8 mouse cellular contexts compared by ENCODE assay signal in the genomic region with DNA sequence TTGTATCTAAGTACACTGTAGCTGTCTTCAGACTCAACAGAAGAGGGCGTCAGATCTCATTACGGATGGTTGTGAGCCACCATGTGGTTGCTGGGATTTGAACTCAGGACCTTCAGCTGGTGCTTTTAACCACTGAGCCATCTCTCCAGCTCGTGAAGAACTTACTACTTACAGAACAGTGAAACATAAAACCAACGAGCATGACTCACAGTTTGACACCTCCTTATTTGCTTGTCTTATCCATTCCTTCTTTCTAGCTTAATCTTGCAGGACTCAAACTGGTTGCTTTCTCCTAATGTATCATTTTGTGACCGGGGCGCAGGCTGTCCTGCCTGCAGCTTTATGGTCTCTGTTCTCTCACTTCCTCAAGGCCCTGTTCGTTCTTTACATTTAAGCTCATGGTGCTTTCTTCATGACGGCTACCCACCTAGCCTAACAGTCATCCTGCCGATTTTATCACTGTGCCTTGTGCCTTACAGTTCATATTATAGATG. TPM values are rescaled to one million over a fixed set of nuclear protein-coding genes. Genes with fewer than 3 reads are reported as not detected.
DNase-seq lines count a peak whose midpoint lies in the region; ATAC-seq and TF ChIP-seq lines count a peak whose summit lies in the region.

No protein-coding gene starts in this region.

- H3K4me2 ChIP-seq in midbrain, postnatal 0 days (ENCODE audit: low read depth, low read length, poor library complexity, severe bottlenecking), result no peak overlapping the region
- H3K4me2 ChIP-seq in hindbrain, embryonic 15.5 days, result peak overlapping the region; percentile 70

- H3K27me3 ChIP-seq in midbrain, embryonic 10.5 days (ENCODE audit: low read depth, poor library complexity, severe bottlenecking), result no peaks in the 10 kb centered on the region
- no peaks in the 10 kb centered on the region for H3K27me3 ChIP-seq in midbrain, postnatal 0 days (ENCODE audit: insufficient read depth, low read length)
- H3K27me3 ChIP-seq in hindbrain, embryonic 15.5 days, result no peaks in the 10 kb centered on the region

- peak overlapping the region; percentile 95 for H3K27ac ChIP-seq in midbrain, embryonic 10.5 days (replicated peaks)
- H3K27ac ChIP-seq in midbrain, postnatal 0 days (ENCODE audit: low read depth, low read length), result no peak overlapping the region
- no peak overlapping the region for H3K27ac ChIP-seq in brown adipose tissue, adult 24 weeks (replicated peaks; ENCODE audit: low read depth, low read length)
- no peak overlapping the region for H3K27ac ChIP-seq in hindbrain, embryonic 15.5 days (replicated peaks)

- no peak overlapping the region for H3K9ac ChIP-seq in midbrain, postnatal 0 days (replicated peaks; ENCODE audit: low read length, poor library complexity, severe bottlenecking)
- H3K9ac ChIP-seq in hindbrain, embryonic 15.5 days, result 0 out of 2 replicates have a peak overlapping the region, but pooled peaks have one; percentile 40

- peak overlapping the region; percentile 85 for H3K4me3 ChIP-seq in midbrain, embryonic 10.5 days
- H3K4me3 ChIP-seq in midbrain, postnatal 0 days (ENCODE audit: low read depth, low read length), result no peak overlapping the region
- H3K4me3 ChIP-seq in brown adipose tissue, adult 24 weeks (ENCODE audit: insufficient read depth, low read depth, low read length), result peak overlapping the region; percentile 5; the same call in 1 of the 2 replicates
- peak overlapping the region; percentile 78; the same call in 1 of the 2 replicates for H3K4me3 ChIP-seq in hindbrain, embryonic 15.5 days

- no peaks in the 10 kb centered on the region for H3K9me3 ChIP-seq in midbrain, embryonic 10.5 days (replicated peaks)
- no peaks in the 10 kb centered on the region for H3K9me3 ChIP-seq in midbrain, postnatal 0 days (ENCODE audit: low read length)
- no peaks in the 10 kb centered on the region for H3K9me3 ChIP-seq in hindbrain, embryonic 15.5 days

- DNase-seq in midbrain, embryonic 10.5 days (ENCODE audit: low spot score), result no peak
- DNase-seq in midbrain, postnatal 0 days (ENCODE audit: low spot score), result no peak
- peak; percentile 37 to 44 for DNase-seq in spleen, postnatal 10 days (ENCODE audit: low spot score in 2 of 2)
- no peak for DNase-seq in frontal cortex, adult 2 months (ENCODE audit: extremely low spot score in 1 of 2, low spot score in 1 of 2)
- DNase-seq in cerebellum, postnatal 25 days, result no peak
- DNase-seq in frontal cortex, postnatal 10 days (ENCODE audit: low spot score in 2 of 2), result no peak

- no peak for ATAC-seq in midbrain, postnatal 0 days (ENCODE audit: low FRiP score)
- no peak for ATAC-seq in hindbrain, embryonic 15.5 days (ENCODE audit: low FRiP score, low read depth)

- H3K4me1 ChIP-seq in midbrain, embryonic 10.5 days, result peaks cover 24% of the 10 kb centered on the region
- H3K4me1 ChIP-seq in midbrain, postnatal 0 days (ENCODE audit: insufficient read depth, low read length), result peaks cover 4% of the 10 kb centered on the region; the same call in 1 of the 2 replicates
- no peaks in the 10 kb centered on the region for H3K4me1 ChIP-seq in brown adipose tissue, adult 24 weeks (ENCODE audit: control insufficient read depth, insufficient read depth, insufficient read length, low read length)
- H3K4me1 ChIP-seq in hindbrain, embryonic 15.5 days (replicated peaks), result peaks cover 24% of the 10 kb centered on the region

- WGBS in midbrain, embryonic 10.5 days, result 81% methylated on average over 9 of the region's 9 CpGs
- WGBS in midbrain, postnatal 0 days, result 82% methylated on average over 9 of the region's 9 CpGs
- 78% methylated on average over 9 of the region's 9 CpGs for WGBS in hindbrain, embryonic 15.5 days

- H3K36me3 ChIP-seq in midbrain, embryonic 10.5 days, result no peaks in the 10 kb centered on the region
- H3K36me3 ChIP-seq in midbrain, postnatal 0 days (ENCODE audit: insufficient read depth, low read length), result no peaks in the 10 kb centered on the region
- H3K36me3 ChIP-seq in hindbrain, embryonic 15.5 days, result no peaks in the 10 kb centered on the region

- TF ChIP-seq CTCF in midbrain, postnatal 0 days (IDR thresholded peaks at IDR 0.05), result no peak; the same call in 1 of the 2 replicates

RNA-seq across cellular contexts. Expression of a gene that starts 8.1 kb away (rescaled TPM):
- polyA plus RNA-seq in midbrain, embryonic 10.5 days (2016; fragmentation: Nextera tagmentation; extraction: Ambion mirVana), result 4.1 and 6.3 TPM in 2 replicates
- total RNA-seq in midbrain, postnatal 0 days (2014; rRNA removed), result 11.8 and 13.2 TPM in 2 replicates
- 3.8 and 3.9 TPM in 2 replicates for polyA plus RNA-seq in midbrain, postnatal 0 days (2015; fragmentation: Nextera tagmentation; extraction: Ambion mirVana)
- 4.3 and 6.8 TPM in 2 replicates for polyA plus RNA-seq in brown adipose tissue, adult 24 weeks (2012; ENCODE audit: insufficient read depth, insufficient read length, missing spikeins)
- polyA plus RNA-seq in hindbrain, embryonic 15.5 days (2015; fragmentation: Nextera tagmentation; extraction: Ambion mirVana), result 10.4 and 11.7 TPM in 2 replicates
- 30.9 and 33.5 TPM in 2 replicates for polyA plus RNA-seq in frontal cortex, adult 2 months (2012; rRNA removed)

RNA-seq across cellular contexts. Expression of a gene that starts 45.5 kb away (rescaled TPM):
- polyA plus RNA-seq in midbrain, embryonic 10.5 days (2016; fragmentation: Nextera tagmentation; extraction: Ambion mirVana), result 73.2 and 85.1 TPM in 2 replicates
- 53.2 and 54.6 TPM in 2 replicates for total RNA-seq in midbrain, postnatal 0 days (2014; rRNA removed)
- polyA plus RNA-seq in midbrain, postnatal 0 days (2015; fragmentation: Nextera tagmentation; extraction: Ambion mirVana), result 32.9 and 34.3 TPM in 2 replicates
- 25.7 and 31.6 TPM in 2 replicates for polyA plus RNA-seq in brown adipose tissue, adult 24 weeks (2012; ENCODE audit: insufficient read depth, insufficient read length, missing spikeins)
- polyA plus RNA-seq in hindbrain, embryonic 15.5 days (2015; fragmentation: Nextera tagmentation; extraction: Ambion mirVana), result 39.5 and 41.8 TPM in 2 replicates
- polyA plus RNA-seq in frontal cortex, adult 2 months (2012; rRNA removed), result 89.3 and 96.4 TPM in 2 replicates

Comparison
In these comparisons a context has a peak if more than half of its experiments do, and no peak if none do; other contexts are left out.
1. DNase-seq: peak in spleen, postnatal 10 days (2 of 2); none in midbrain, embryonic 10.5 days (single experiment), midbrain, postnatal 0 days (single experiment), frontal cortex, adult 2 months (0 of 2), cerebellum, postnatal 25 days (0 of 2) and frontal cortex, postnatal 10 days (0 of 2).